Mouse (Mus musculus) lung, postnatal 0 days (tissue): ENCODE measurements at regions not wholly inside any gene's neighbourhood (a gene's known extent, or its start where the extent isn't known, plus 50 kb on each side); places are given as distances from the start of the nearest gene placed in this dataset.

Experiments used
- CTCF ChIP-seq: IDR thresholded peaks from 2 replicates; pipeline ENCODE4 v1.5.1; 2016; ENCODE audit warnings: antibody characterized with exemption, mild to moderate bottlenecking
- EP300 ChIP-seq: IDR thresholded peaks from 2 replicates; pipeline ENCODE4 v1.6.1; 2016; ENCODE audit warnings: antibody characterized with exemption, mild to moderate bottlenecking, control low read depth

DNA sequence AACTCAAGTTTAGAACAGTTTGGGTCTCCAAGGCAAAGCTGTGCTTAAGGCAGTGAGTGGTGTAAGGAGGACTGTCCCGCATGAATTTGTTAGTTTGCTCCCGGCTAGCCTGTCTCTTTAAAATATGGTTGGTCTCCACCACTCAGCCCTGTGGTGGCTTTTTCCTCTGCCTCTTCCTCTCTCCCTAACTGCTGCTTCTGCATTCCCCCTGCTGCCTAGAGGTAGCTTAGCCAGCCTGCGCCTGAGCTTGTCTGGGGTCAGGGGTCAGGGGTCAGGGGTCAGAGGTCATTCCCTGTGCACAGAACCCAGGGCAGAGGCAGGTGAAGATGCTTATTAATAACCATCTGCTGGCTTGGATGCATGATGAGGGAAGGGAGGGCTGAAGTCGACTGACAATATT, 69.5 kb downstream of the Tnp1 start:
- TF ChIP-seq CTCF, result no peak
- TF ChIP-seq EP300, result no peak
